Mouse (Mus musculus) cerebellum, adult 9-10 months (tissue): ENCODE results near the gene Hypk.
A peak's percentile ranks its signal among the peaks of the same experiment; 100 is the strongest.

Experiments used
- DNase-seq: peaks from one replicate; pipeline ENCODE4 v3.0.0; 2022

Gene Hypk

GRCm38 (mm10) chr2:121452990-121453389 lies at the start of gene Hypk:
Gene Hypk (plus strand): TSS chr2:121453290.
- no peak for DNase-seq

- no peak for DNase-seq
Measured at GRCm38 (mm10) chr2:121403296-121403695, 49.8 kb upstream of the Hypk start.

- DNase-seq: peak; percentile 31
Measured at GRCm38 (mm10) chr2:121408160-121408559, 44.9 kb upstream of the Hypk start.

- DNase-seq: no peak
Measured at GRCm38 (mm10) chr2:121412843-121413386, 40.2 kb upstream of the Hypk start.

- peak; percentile 92 for DNase-seq
Measured at GRCm38 (mm10) chr2:121413387-121414042, 39.6 kb upstream of the Hypk start, which contains the start of the genes Pdia3 and Catsper2. Gene Pdia3 (plus strand): TSS chr2:121413775. Gene Catsper2 (minus strand): TSS chr2:121413792.

- DNase-seq: peak; percentile 61
Measured at GRCm38 (mm10) chr2:121414139-121414685, 38.9 kb upstream of the Hypk start.

- DNase-seq: no peak
Measured at GRCm38 (mm10) chr2:121415103-121415502, 38.0 kb upstream of the Hypk start.

GRCm38 (mm10) chr2:121415591-121415990 lies 37.5 kb upstream of the Hypk start:
- DNase-seq: no peak

- no peak for DNase-seq
Measured at GRCm38 (mm10) chr2:121416356-121416755, 36.7 kb upstream of the Hypk start.

- no peak for DNase-seq
Measured at GRCm38 (mm10) chr2:121418476-121418875, 34.6 kb upstream of the Hypk start.

GRCm38 (mm10) chr2:121423166-121423565 lies 29.9 kb upstream of the Hypk start:
- DNase-seq: no peak

- no peak for DNase-seq
Measured at GRCm38 (mm10) chr2:121425890-121426289, 27.2 kb upstream of the Hypk start.

- no peak for DNase-seq
Measured at GRCm38 (mm10) chr2:121434854-121435253, 18.2 kb upstream of the Hypk start.

- no peak for DNase-seq
Measured at GRCm38 (mm10) chr2:121439746-121440145, 13.3 kb upstream of the Hypk start.

- no peak for DNase-seq
Measured at GRCm38 (mm10) chr2:121440834-121441605, 12.1 kb upstream of the Hypk start.

- DNase-seq: no peak
Measured at GRCm38 (mm10) chr2:121441800-121442199, 11.3 kb upstream of the Hypk start.

- peak; percentile 56 for DNase-seq
Measured at GRCm38 (mm10) chr2:121442259-121443067, 10.6 kb upstream of the Hypk start.

GRCm38 (mm10) chr2:121443068-121443349 lies 10.1 kb upstream of the Hypk start:
- peak; percentile 25 for DNase-seq

GRCm38 (mm10) chr2:121444178-121444577 lies 8.9 kb upstream of the Hypk start, which contains the start of gene Ell3:
Gene Ell3 (minus strand): TSS chr2:121444278.
- DNase-seq: no peak

- no peak for DNase-seq
Measured at GRCm38 (mm10) chr2:121445117-121445516, 8.0 kb upstream of the Hypk start.

GRCm38 (mm10) chr2:121446506-121446905 lies 6.6 kb upstream of the Hypk start:
- no peak for DNase-seq

- DNase-seq: no peak
Measured at GRCm38 (mm10) chr2:121447006-121447405, 6.1 kb upstream of the Hypk start.

GRCm38 (mm10) chr2:121448136-121448535 lies 5.0 kb upstream of the Hypk start:
- no peak for DNase-seq
